Mouse (Mus musculus) CH12.LX (cell line): ENCODE data around the gene Nup153. TPM values are rescaled to one million over a fixed set of nuclear protein-coding genes. Genes with fewer than 3 reads are reported as not detected.

Experiments used
- DNase-seq: peaks from one replicate; pipeline ENCODE4 v3.0.0-alpha.2; 2013; ENCODE audit errors: extremely low read depth
- H3K27ac ChIP-seq: 2 replicates; pipeline ENCODE4 v1.5.1; 2012; ENCODE audit warnings: low read depth, mild to moderate bottlenecking, control low read depth, moderate library complexity; ENCODE audit not compliant: insufficient read depth
- H3K27me3 ChIP-seq: replicated peaks from 2 replicates; pipeline ENCODE3; 2012; ENCODE audit warnings: inconsistent platforms
- H3K36me3 ChIP-seq, 2 experiments: replicated peaks in 1 of 2; 2 replicates each; pipeline versions ENCODE3 to v1.6.1; 2012; ENCODE audit warnings: inconsistent platforms in 1 of 2, low read length in 1 of 2, mild to moderate bottlenecking in 1 of 2, mixed read lengths in 1 of 2, moderate library complexity in 1 of 2; ENCODE audit not compliant: control insufficient read depth in 1 of 2, insufficient read depth in 1 of 2
- H3K4me1 ChIP-seq, 2 experiments: 2 replicates each; pipeline ENCODE4 v1.6.1; 2012; ENCODE audit warnings: inconsistent platforms in 1 of 2, moderate library complexity in 1 of 2; ENCODE audit not compliant: insufficient read depth in 2 of 2, control insufficient read depth in 1 of 2
- H3K4me2 ChIP-seq: 2 replicates; pipeline ENCODE4 v1.6.1; 2012; ENCODE audit warnings: low read depth, mild to moderate bottlenecking, control low read depth; ENCODE audit not compliant: poor library complexity, insufficient read depth, severe bottlenecking
- H3K4me3 ChIP-seq, 3 experiments: fragments of 150-350 bp in 1 of 3; sonication (generic) in 1 of 3; replicated peaks in 1 of 3; 2 replicates each; pipeline versions ENCODE3 to v1.5.1; 2011 to 2012; ENCODE audit warnings: low read depth in 2 of 3, low read length in 2 of 3, mild to moderate bottlenecking in 2 of 3, moderate library complexity in 2 of 3, control low read depth in 1 of 3, improper control_type of control experiment in 1 of 3, inconsistent platforms in 1 of 3, mixed read lengths in 1 of 3; ENCODE audit not compliant: poor library complexity in 1 of 3
- H3K79me2 ChIP-seq: replicated peaks from 2 replicates; pipeline ENCODE4 v1.6.1; 2012; ENCODE audit warnings: mild to moderate bottlenecking, moderate library complexity; ENCODE audit not compliant: control insufficient read depth, poor library complexity, insufficient read depth, severe bottlenecking; ENCODE audit errors: extremely low read depth
- H3K9ac ChIP-seq: 2 replicates; pipeline ENCODE4 v1.6.1; 2012; ENCODE audit warnings: low read depth, mild to moderate bottlenecking, control low read depth, moderate library complexity; ENCODE audit not compliant: insufficient read depth
- H3K9me3 ChIP-seq: replicated peaks from 2 replicates; pipeline ENCODE3; 2012; ENCODE audit warnings: low read length, inconsistent platforms, mixed read lengths
- BHLHE40 ChIP-seq: IDR thresholded peaks from 2 replicates; pipeline ENCODE4 v1.6.1; 2011; ENCODE audit warnings: mild to moderate bottlenecking, low read depth, low read length, improper control_type of control experiment
- CHD1 ChIP-seq: IDR thresholded peaks from 2 replicates; pipeline ENCODE4 v1.6.1; 2012; ENCODE audit warnings: low read depth, low read length, improper control_type of control experiment, inconsistent platforms
- E2F4 ChIP-seq: IDR thresholded peaks from 2 replicates; pipeline ENCODE4 v1.6.1; 2011; ENCODE audit warnings: low read depth, low read length, improper control_type of control experiment; ENCODE audit not compliant: insufficient replicate concordance
- ELF1 ChIP-seq: IDR thresholded peaks from 2 replicates; pipeline ENCODE4 v1.6.1; 2014; ENCODE audit warnings: low read depth, mild to moderate bottlenecking, inconsistent platforms, low read length, improper control_type of control experiment
- EP300 ChIP-seq: IDR thresholded peaks from 2 replicates; pipeline ENCODE4 v1.6.1; 2011; ENCODE audit warnings: low read length, improper control_type of control experiment
- ETS1 ChIP-seq: conservative IDR thresholded peaks from 2 replicates; pipeline ENCODE4 v1.6.1; 2012; ENCODE audit warnings: low read depth, mild to moderate bottlenecking, inconsistent platforms, low read length, improper control_type of control experiment, moderate library complexity
- IRF4 ChIP-seq: IDR thresholded peaks from 2 replicates; pipeline ENCODE4 v1.6.1; 2014; ENCODE audit warnings: low read depth, mild to moderate bottlenecking, inconsistent platforms, low read length, improper control_type of control experiment
- JUN ChIP-seq: IDR thresholded peaks from 2 replicates; pipeline ENCODE4 v1.6.1; 2011; ENCODE audit warnings: low read depth, mild to moderate bottlenecking, low read length, improper control_type of control experiment, moderate library complexity; ENCODE audit not compliant: insufficient read depth
- JUND ChIP-seq: conservative IDR thresholded peaks from 2 replicates; pipeline ENCODE4 v1.6.1; 2011; ENCODE audit warnings: low read depth, low read length, improper control_type of control experiment
- KAT2A ChIP-seq: IDR thresholded peaks from 2 replicates; pipeline ENCODE4 v1.6.1; 2012; ENCODE audit warnings: low read length, improper control_type of control experiment, inconsistent platforms; ENCODE audit not compliant: insufficient replicate concordance
- MXI1 ChIP-seq: IDR thresholded peaks from 2 replicates; pipeline ENCODE4 v1.6.1; 2011; ENCODE audit warnings: mild to moderate bottlenecking, low read depth, low read length, improper control_type of control experiment
- POLR2A ChIP-seq: IDR thresholded peaks from 2 replicates; pipeline ENCODE4 v1.6.1; 2011; ENCODE audit warnings: low read depth, mild to moderate bottlenecking, improper control_type of control experiment, low read length
- POLR2AphosphoS2 ChIP-seq: IDR thresholded peaks from 2 replicates; pipeline ENCODE4 v1.6.1; 2011; ENCODE audit warnings: low read depth, low read length, improper control_type of control experiment
- SIN3A ChIP-seq: IDR thresholded peaks from 2 replicates; pipeline ENCODE4 v1.6.1; 2012; ENCODE audit warnings: low read length, improper control_type of control experiment, inconsistent platforms
- SMC3 ChIP-seq: IDR thresholded peaks from 2 replicates; pipeline ENCODE4 v1.6.1; 2011; ENCODE audit warnings: low read depth, low read length, improper control_type of control experiment
- ZKSCAN1 ChIP-seq: IDR thresholded peaks from 2 replicates; pipeline ENCODE4 v1.6.1; 2012; ENCODE audit warnings: low read depth, inconsistent platforms, low read length, improper control_type of control experiment, borderline replicate concordance
- dilution Hi-C: fragments of 300-500 bp; cut with MboI; formaldehyde crosslinking; loops from 2 replicates; pipeline ENCODE4 v1.14.3; 2020; ENCODE audit warnings: low sequenced_read_pairs; ENCODE audit not compliant: extremely low pct_unique_long_range_greater_than_20kb, extremely low pct_ligation_motif_present
- in situ Hi-C: fragments of 300-500 bp; cut with MboI; formaldehyde crosslinking; loops from 3 replicates; pipeline ENCODE4 v1.14.3; 2019; ENCODE audit warnings: low sequenced_read_pairs, low pct_ligation_motif_present, low pct_unique_long_range_greater_than_20kb, mixed read lengths
- polyA plus RNA-seq: library from polyadenylated mRNA; unstranded; fragments of >175 nt; gene quantifications from 2 replicates; pipeline ENCODE4 v1.2.1, GENCODE M21; 2012; ENCODE audit warnings: low read depth; ENCODE audit not compliant: insufficient read length
- total RNA-seq, 2 experiments: library from RNA; depleted of rRNA; stranded (reverse); fragments of 300-350 nt in 1 of 2; fragments of >200 nt in 1 of 2; gene quantifications; 2 replicates each; pipeline ENCODE4 v1.2.3; 2012 to 2014

Nup153 gene
- total and polyA plus RNA-seq, 3 experiments, result 60.6 to 118 (median 91.5) TPM

- Histone ChIP-seq H3K4me2 (no peak overlapping the region), H3K9me3 (no peaks in the 10 kb centered on the region), H3K4me1 (peaks cover 0 to 33% of the 10 kb centered on the region in 2 experiments; a peak in 3 of 4 replicates), H3K27ac (no peak overlapping the region), H3K79me2 (peaks cover 19% of the 10 kb centered on the region), H3K27me3 (no peaks in the 10 kb centered on the region), H3K9ac (no peak overlapping the region), H3K36me3 (peaks cover 17 to 81% of the 10 kb centered on the region in 2 experiments), H3K4me3 (no peak overlapping the region)
- dilution Hi-C loops, result no loop called here
- no peak for TF ChIP-seq POLR2A
- DNase-seq, result no peak
- in situ Hi-C loops, result no loop called here
Observed at GRCm38 (mm10) chr13:46696788-46697187, 31.0 kb downstream of the Nup153 start.

- in situ Hi-C loops (no loop called here), dilution Hi-C loops (no loop called here)
- Histone ChIP-seq H3K4me2 (no peak overlapping the region), H3K36me3 (peaks cover 20 to 83% of the 10 kb centered on the region in 2 experiments), H3K9ac (no peak overlapping the region), H3K79me2 (peaks cover 23% of the 10 kb centered on the region), H3K27me3 (no peaks in the 10 kb centered on the region), H3K27ac (no peak overlapping the region), H3K9me3 (no peaks in the 10 kb centered on the region), H3K4me1 (peaks cover 0 to 35% of the 10 kb centered on the region in 2 experiments; a peak in 3 of 4 replicates), H3K4me3 (no peak overlapping the region)
- no peak for DNase-seq
- TF ChIP-seq E2F4 (no peak), MXI1 (no peak), CHD1 (no peak), SMC3 (no peak), JUN (no peak), BHLHE40 (no peak), ZKSCAN1 (no peak), ELF1 (no peak), POLR2AphosphoS2 (no peak), JUND (no peak), EP300 (no peak), KAT2A (no peak), POLR2A (no peak), IRF4 (no peak), SIN3A (no peak), ETS1 (no peak)
Observed at GRCm38 (mm10) chr13:46695932-46696331, 31.8 kb downstream of the Nup153 start.
